Mouse (Mus musculus): ENCODE results near the gene Ell3. TPM values are rescaled to one million over a fixed set of nuclear protein-coding genes. Genes with fewer than 3 reads are reported as not detected.
"Not testable (repeated sequence)": the region's sequence is repeated elsewhere in the genome, so short reads cannot be mapped to it uniquely, and the experiment has no call there.

Ell3 gene
- polyA plus RNA-seq, 1 experiment from 2014 or later = 2.1 TPM

- Histone ChIP-seq H3K9me3 (ENCODE audit: low read length) (no peaks in the 10 kb centered on the region), H3K4me3 (ENCODE audit: low read depth, low read length) (peak overlapping the region; percentile 60), H3K4me2 (replicated peaks; ENCODE audit: low read depth, low read length) (peak overlapping the region; percentile 59), H3K27me3 (replicated peaks; ENCODE audit: insufficient read depth, low read length) (no peaks in the 10 kb centered on the region), H3K36me3 (ENCODE audit: insufficient read depth, low read length) (0 out of 2 replicates have a peak, but pooled peaks cover 4% of the 10 kb centered on the region), H3K9ac (replicated peaks; ENCODE audit: low read depth) (peak overlapping the region; percentile 62; the same call in 1 of the 2 replicates), H3K27ac (ENCODE audit: low read length) (peak overlapping the region; percentile 77; the same call in 1 of the 2 replicates), H3K4me1 (ENCODE audit: insufficient read depth, low read depth, low read length) (no peaks in the 10 kb centered on the region)
- ATAC-seq (peak; percentile 35), DNase-seq (ENCODE audit: low spot score) (no peak)
- TF ChIP-seq CTCF (IDR thresholded peaks at IDR 0.05) = no peak
- no peak for TF ChIP-seq EP300 (IDR thresholded peaks at IDR 0.05)
- 25% methylated on average over 8 of the region's 8 CpGs for WGBS
These were observed 30.1 kb upstream of the Ell3 start for GRCm38 (mm10) chr2:121474180-121474535.

GRCm38 (mm10) chr2:121473301-121474179 is 29.5 kb upstream of the Ell3 start, which contains the start of gene Mfap1b:
TSS of gene Mfap1b (minus strand) at chr2:121474067.
- not testable (repeated sequence) for H3K9me3 ChIP-seq (ENCODE audit: low read length); H3K4me1 ChIP-seq (ENCODE audit: insufficient read depth, low read depth, low read length); H3K36me3 ChIP-seq (ENCODE audit: insufficient read depth, low read length); H3K27me3 ChIP-seq (replicated peaks; ENCODE audit: insufficient read depth, low read length)
- Histone ChIP-seq H3K27ac (ENCODE audit: low read length) (peak within 1 kb of the TSS; percentile 77), H3K9ac (replicated peaks; ENCODE audit: low read depth) (peak within 1 kb of the TSS; percentile 62), H3K4me2 (replicated peaks; ENCODE audit: low read depth, low read length) (peak within 1 kb of the TSS; percentile 59), H3K4me3 (ENCODE audit: low read depth, low read length) (peak within 1 kb of the TSS; percentile 60)
- peak; percentile 96 for DNase-seq (ENCODE audit: low spot score)
- WGBS = 5% methylated on average over 35 of the region's 41 CpGs
- peak; percentile 98 for ATAC-seq

GRCm38 (mm10) chr2:121472783-121473182 is 28.7 kb upstream of the Ell3 start:
- not testable (repeated sequence) for H3K4me2 ChIP-seq (replicated peaks; ENCODE audit: low read depth, low read length); H3K36me3 ChIP-seq (ENCODE audit: insufficient read depth, low read length)

DNA sequence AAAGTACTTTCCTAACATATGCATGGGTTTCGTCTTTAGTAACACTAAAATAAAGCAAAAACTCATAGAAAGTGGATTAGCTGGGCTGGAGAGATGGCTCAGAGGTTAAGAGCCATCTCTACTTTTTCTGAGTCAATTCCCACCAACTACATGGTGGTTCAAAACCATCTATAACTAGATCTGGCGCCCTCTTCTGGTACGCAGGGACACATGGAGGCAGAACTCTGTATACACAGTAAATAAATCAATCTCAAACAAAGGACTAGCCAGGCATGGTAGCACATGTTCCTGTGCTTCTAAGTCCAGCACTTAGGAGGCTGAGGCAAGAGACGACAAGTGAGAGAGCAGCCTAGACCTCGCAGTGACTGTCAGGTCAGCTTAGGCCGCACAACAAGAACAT is 24.9 kb upstream of the Ell3 start:
- not testable (repeated sequence) for ATAC-seq

More at GRCm38 (mm10) chr2:121472783-121473182, 28.7 kb upstream of the Ell3 start:
- not testable (repeated sequence) for H3K4me3 ChIP-seq (ENCODE audit: low read depth, low read length); H3K4me1 ChIP-seq (ENCODE audit: insufficient read depth, low read depth, low read length); H3K27me3 ChIP-seq (replicated peaks; ENCODE audit: insufficient read depth, low read length); H3K9me3 ChIP-seq (ENCODE audit: low read length); DNase-seq (ENCODE audit: low spot score); H3K27ac ChIP-seq (ENCODE audit: low read length); H3K9ac ChIP-seq (replicated peaks; ENCODE audit: low read depth); ATAC-seq
- 91% methylated on average over 3 of the region's 3 CpGs for WGBS

GRCm38 (mm10) chr2:121460071-121460470 is 16.0 kb upstream of the Ell3 start:
- WGBS = 49% methylated on average over 2 of the region's 2 CpGs

More for the DNA sequence above, 24.9 kb upstream of the Ell3 start:
- H3K27ac ChIP-seq (ENCODE audit: low read length); H3K27me3 ChIP-seq (replicated peaks; ENCODE audit: insufficient read depth, low read length); H3K4me3 ChIP-seq (ENCODE audit: low read depth, low read length); H3K36me3 ChIP-seq (ENCODE audit: insufficient read depth, low read length); DNase-seq (ENCODE audit: low spot score); H3K9me3 ChIP-seq (ENCODE audit: low read length); H3K9ac ChIP-seq (replicated peaks; ENCODE audit: low read depth); H3K4me2 ChIP-seq (replicated peaks; ENCODE audit: low read depth, low read length); H3K4me1 ChIP-seq (ENCODE audit: insufficient read depth, low read depth, low read length): not testable (repeated sequence)
- 40% methylated on average over 1 of the region's 6 CpGs for WGBS

DNA sequence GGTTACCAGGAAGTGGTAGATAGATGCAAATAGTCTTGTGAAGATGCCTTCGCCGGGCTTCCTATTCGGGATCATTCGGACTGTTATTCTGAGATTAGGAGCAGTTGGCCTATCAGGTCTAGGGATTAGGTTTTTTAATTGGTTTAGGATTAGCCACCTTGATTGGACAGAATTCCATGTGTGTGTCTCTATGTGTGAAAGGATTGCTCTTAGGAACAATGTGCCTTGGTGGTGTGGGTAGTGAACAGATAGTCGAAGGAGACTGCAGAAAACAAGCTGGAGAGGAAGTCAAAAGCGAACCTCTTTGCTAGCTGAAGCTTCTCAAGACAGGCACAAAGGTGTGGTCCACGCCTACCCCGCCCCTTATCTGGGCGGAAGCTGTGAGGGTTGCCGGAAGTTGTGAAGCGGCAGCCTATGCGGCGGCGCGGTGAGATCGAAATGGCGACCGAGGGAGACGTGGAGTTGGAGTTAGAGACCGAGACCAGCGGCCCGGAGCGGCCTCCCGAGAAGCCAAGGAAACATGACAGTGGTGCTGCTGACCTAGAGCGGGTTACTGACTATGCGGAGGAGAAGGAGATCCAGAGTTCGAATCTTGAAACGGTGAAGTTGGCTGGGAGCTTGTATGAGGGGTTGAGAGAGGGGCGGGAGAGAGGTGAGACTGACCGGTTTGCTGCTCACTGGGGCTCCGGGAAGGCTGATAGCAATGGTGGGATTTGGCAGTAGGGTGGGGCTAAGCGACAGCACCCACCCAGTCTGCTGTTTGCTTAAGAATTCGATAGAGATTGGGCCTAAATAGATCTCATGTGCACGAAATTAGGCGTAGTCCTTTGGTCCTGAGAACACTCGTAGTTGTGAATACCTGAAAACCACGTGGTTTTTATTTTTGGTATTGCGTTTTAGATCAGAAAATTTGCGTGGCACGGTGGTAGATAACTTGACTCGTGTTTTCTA is 12.9 kb upstream of the Ell3 start, which contains the start of gene Serinc4:
TSS of gene Serinc4 (minus strand) at position 90 of the 951 bp plus-strand sequence.
- Histone ChIP-seq H3K36me3 (ENCODE audit: insufficient read depth, low read length) (no peaks in the 10 kb centered on the region; the same call in 1 of the 2 replicates), H3K9me3 (ENCODE audit: low read length) (no peaks in the 10 kb centered on the region), H3K27ac (ENCODE audit: low read length) (peak within 1 kb of the TSS; percentile 78), H3K4me1 (ENCODE audit: insufficient read depth, low read depth, low read length) (peaks cover 6% of the 10 kb centered on the region; the same call in 1 of the 2 replicates), H3K27me3 (replicated peaks; ENCODE audit: insufficient read depth, low read length) (no peaks in the 10 kb centered on the region), H3K9ac (replicated peaks; ENCODE audit: low read depth) (peak within 1 kb of the TSS; percentile 76), H3K4me2 (replicated peaks; ENCODE audit: low read depth, low read length) (peak within 1 kb of the TSS; percentile 65), H3K4me3 (ENCODE audit: low read depth, low read length) (peak within 1 kb of the TSS; percentile 74)
- 3% methylated on average over 41 of the region's 41 CpGs for WGBS
- DNase-seq (ENCODE audit: low spot score) (peak; percentile 94), ATAC-seq (peak; percentile 95)
- TF ChIP-seq CTCF (IDR thresholded peaks at IDR 0.05) (no peak), EP300 (IDR thresholded peaks at IDR 0.05) (no peak)

More at GRCm38 (mm10) chr2:121460071-121460470, 16.0 kb upstream of the Ell3 start:
- no peak overlapping the region for H3K4me3 ChIP-seq (ENCODE audit: low read depth, low read length)
- H3K4me1 ChIP-seq (ENCODE audit: insufficient read depth, low read depth, low read length) = peaks cover 6% of the 10 kb centered on the region; the same call in 1 of the 2 replicates
- H3K9me3 ChIP-seq (ENCODE audit: low read length) = no peaks in the 10 kb centered on the region
- no peak overlapping the region for H3K4me2 ChIP-seq (replicated peaks; ENCODE audit: low read depth, low read length)
- H3K36me3 ChIP-seq (ENCODE audit: insufficient read depth, low read length) = no peaks in the 10 kb centered on the region
- H3K27me3 ChIP-seq (replicated peaks; ENCODE audit: insufficient read depth, low read length) = no peaks in the 10 kb centered on the region
- DNase-seq (ENCODE audit: low spot score) = no peak
- H3K9ac ChIP-seq (replicated peaks; ENCODE audit: low read depth) = no peak overlapping the region
- no peak overlapping the region for H3K27ac ChIP-seq (ENCODE audit: low read length)
- no peak for ATAC-seq
- TF ChIP-seq CTCF (IDR thresholded peaks at IDR 0.05) (no peak), EP300 (IDR thresholded peaks at IDR 0.05) (no peak)
